Mouse (Mus musculus): Measurements from ENCODE around the gene Ephb2.

GRCm38 (mm10) chr4:136829837-136830236, 6.0 kb downstream of the Ephb2 start:
- TF ChIP-seq CTCF (IDR thresholded peaks at IDR 0.05; ENCODE audit: low read depth) (no peak), EP300 (optimal IDR thresholded peaks at IDR 0.05) (no peak)
